Mouse (Mus musculus): Measurements from ENCODE around the gene Kif22. TPM values are rescaled to one million over a fixed set of nuclear protein-coding genes. Genes with fewer than 3 reads are reported as not detected.
A peak's percentile ranks its signal among the peaks of the same experiment; 100 is the strongest.

Kif22 gene
- polyA plus RNA-seq, 1 experiment from 2014 or later = 145 TPM

GRCm38 (mm10) chr7:127080045-127080444 is 37.8 kb upstream of the Kif22 start:
- 48% methylated on average over 3 of the region's 3 CpGs for WGBS
- no peaks in the 10 kb centered on the region for H3K36me3 ChIP-seq
- H3K9me3 ChIP-seq = no peaks in the 10 kb centered on the region
- no peak overlapping the region for H3K27ac ChIP-seq
- no peak overlapping the region for H3K4me3 ChIP-seq
- no peaks in the 10 kb centered on the region for H3K27me3 ChIP-seq (ENCODE audit: insufficient read depth, poor library complexity, severe bottlenecking)
- H3K4me1 ChIP-seq = 0 out of 2 replicates have a peak, but pooled peaks cover 10% of the 10 kb centered on the region
- DNase-seq (ENCODE audit: low spot score) = no peak

GRCm38 (mm10) chr7:127077692-127078091 is 35.4 kb upstream of the Kif22 start:
- Histone ChIP-seq H3K36me3 (no peaks in the 10 kb centered on the region), H3K27me3 (ENCODE audit: insufficient read depth, poor library complexity, severe bottlenecking) (no peaks in the 10 kb centered on the region), H3K4me3 (no peak overlapping the region), H3K4me1 (0 out of 2 replicates have a peak, but pooled peaks cover 10% of the 10 kb centered on the region), H3K9me3 (no peaks in the 10 kb centered on the region), H3K27ac (no peak overlapping the region)
- DNase-seq (ENCODE audit: low spot score) = no peak
- WGBS = 84% methylated on average over 3 of the region's 3 CpGs

GRCm38 (mm10) chr7:127076188-127076587 is 33.9 kb upstream of the Kif22 start:
- DNase-seq (ENCODE audit: low spot score) = no peak
- WGBS = 85% methylated on average over 5 of the region's 5 CpGs
- H3K9me3 ChIP-seq = no peaks in the 10 kb centered on the region

GRCm38 (mm10) chr7:127073221-127073620 is 30.9 kb upstream of the Kif22 start:
- Histone ChIP-seq H3K4me1 (peaks cover 11% of the 10 kb centered on the region; the same call in 1 of the 2 replicates), H3K27me3 (ENCODE audit: insufficient read depth, poor library complexity, severe bottlenecking) (no peaks in the 10 kb centered on the region), H3K4me3 (no peak overlapping the region), H3K36me3 (no peaks in the 10 kb centered on the region), H3K27ac (no peak overlapping the region), H3K9me3 (no peaks in the 10 kb centered on the region)
- no peak for DNase-seq (ENCODE audit: low spot score)
- 84% methylated on average over 4 of the region's 4 CpGs for WGBS

More at GRCm38 (mm10) chr7:127076188-127076587, 33.9 kb upstream of the Kif22 start:
- H3K36me3 ChIP-seq = no peaks in the 10 kb centered on the region
- peaks cover 15% of the 10 kb centered on the region; the same call in 1 of the 2 replicates for H3K4me1 ChIP-seq
- H3K4me3 ChIP-seq = no peak overlapping the region
- no peaks in the 10 kb centered on the region for H3K27me3 ChIP-seq (ENCODE audit: insufficient read depth, poor library complexity, severe bottlenecking)
- H3K27ac ChIP-seq = no peak overlapping the region

- no peaks in the 10 kb centered on the region for H3K36me3 ChIP-seq
- H3K27ac ChIP-seq = no peak overlapping the region
- WGBS = 64% methylated on average over 4 of the region's 4 CpGs
- DNase-seq (ENCODE audit: low spot score) = no peak
- H3K9me3 ChIP-seq = no peaks in the 10 kb centered on the region
- no peak overlapping the region for H3K4me3 ChIP-seq
- H3K4me1 ChIP-seq = peaks cover 5% of the 10 kb centered on the region; the same call in 1 of the 2 replicates
- no peaks in the 10 kb centered on the region for H3K27me3 ChIP-seq (ENCODE audit: insufficient read depth, poor library complexity, severe bottlenecking)
Observed at GRCm38 (mm10) chr7:127070871-127071413, 28.7 kb upstream of the Kif22 start.

GRCm38 (mm10) chr7:127066317-127066716 is 24.0 kb upstream of the Kif22 start:
- no peak for DNase-seq (ENCODE audit: low spot score)

GRCm38 (mm10) chr7:127065538-127065937 is 23.3 kb upstream of the Kif22 start:
- Histone ChIP-seq H3K36me3 (no peaks in the 10 kb centered on the region), H3K27me3 (ENCODE audit: insufficient read depth, poor library complexity, severe bottlenecking) (no peaks in the 10 kb centered on the region), H3K4me3 (no peak overlapping the region), H3K27ac (no peak overlapping the region), H3K4me1 (no peaks in the 10 kb centered on the region), H3K9me3 (no peaks in the 10 kb centered on the region)
- no peak for DNase-seq (ENCODE audit: low spot score)
- 84% methylated on average over 6 of the region's 6 CpGs for WGBS

More at GRCm38 (mm10) chr7:127066317-127066716, 24.0 kb upstream of the Kif22 start:
- H3K4me3 ChIP-seq = no peak overlapping the region
- WGBS = 65% methylated on average over 4 of the region's 4 CpGs
- H3K9me3 ChIP-seq = no peaks in the 10 kb centered on the region
- H3K36me3 ChIP-seq = no peaks in the 10 kb centered on the region
- no peaks in the 10 kb centered on the region for H3K4me1 ChIP-seq
- no peaks in the 10 kb centered on the region for H3K27me3 ChIP-seq (ENCODE audit: insufficient read depth, poor library complexity, severe bottlenecking)
- H3K27ac ChIP-seq = no peak overlapping the region

GRCm38 (mm10) chr7:127055026-127055585 is 12.8 kb upstream of the Kif22 start:
- Histone ChIP-seq H3K36me3 (no peaks in the 10 kb centered on the region), H3K27me3 (ENCODE audit: insufficient read depth, poor library complexity, severe bottlenecking) (no peaks in the 10 kb centered on the region), H3K9me3 (no peaks in the 10 kb centered on the region), H3K4me3 (no peak overlapping the region), H3K27ac (no peak overlapping the region), H3K4me1 (no peaks in the 10 kb centered on the region)
- 52% methylated on average over 5 of the region's 5 CpGs for WGBS
- DNase-seq (ENCODE audit: low spot score) = no peak

- Histone ChIP-seq H3K27ac (no peak overlapping the region), H3K27me3 (ENCODE audit: insufficient read depth, poor library complexity, severe bottlenecking) (no peaks in the 10 kb centered on the region), H3K4me1 (peaks cover 14% of the 10 kb centered on the region), H3K4me3 (no peak overlapping the region), H3K9me3 (no peaks in the 10 kb centered on the region), H3K36me3 (peaks cover 82% of the 10 kb centered on the region)
- no peak for DNase-seq (ENCODE audit: low spot score)
- 68% methylated on average over 1 of the region's 1 CpGs for WGBS
Observed at GRCm38 (mm10) chr7:127031244-127031643, 11.0 kb downstream of the Kif22 start.

- Histone ChIP-seq H3K4me1 (peaks cover 14% of the 10 kb centered on the region), H3K9me3 (no peaks in the 10 kb centered on the region), H3K36me3 (peaks cover 73% of the 10 kb centered on the region), H3K27me3 (ENCODE audit: insufficient read depth, poor library complexity, severe bottlenecking) (no peaks in the 10 kb centered on the region), H3K27ac (no peak overlapping the region), H3K4me3 (no peak overlapping the region)
- no peak for DNase-seq (ENCODE audit: low spot score)
- WGBS = 100% methylated on average over 1 of the region's 1 CpGs
Observed at GRCm38 (mm10) chr7:127030172-127030571, 12.1 kb downstream of the Kif22 start.

- peak overlapping the region; percentile 100 for H3K27ac ChIP-seq
- H3K9me3 ChIP-seq = no peaks in the 10 kb centered on the region
- peaks cover 37% of the 10 kb centered on the region for H3K4me1 ChIP-seq
- peaks cover 70% of the 10 kb centered on the region for H3K36me3 ChIP-seq
- 73% methylated on average over 8 of the region's 8 CpGs for WGBS
- no peaks in the 10 kb centered on the region for H3K27me3 ChIP-seq (ENCODE audit: insufficient read depth, poor library complexity, severe bottlenecking)
- peak overlapping the region; percentile 82 for H3K4me3 ChIP-seq
- no peak for DNase-seq (ENCODE audit: low spot score)
Observed at GRCm38 (mm10) chr7:127027885-127028284, 14.4 kb downstream of the Kif22 start.

GRCm38 (mm10) chr7:127026984-127027726 is 15.1 kb downstream of the Kif22 start, which contains the start of gene Maz:
Gene Maz, minus strand, starts transcription at chr7:127027037.
- DNase-seq (ENCODE audit: low spot score) = peak; percentile 99
- 1% methylated on average over 52 of the region's 63 CpGs for WGBS
- H3K4me3 ChIP-seq = peak within 1 kb of the TSS; percentile 82
- H3K27me3 ChIP-seq (ENCODE audit: insufficient read depth, poor library complexity, severe bottlenecking) = no peaks in the 10 kb centered on the region
- H3K36me3 ChIP-seq = peaks cover 70% of the 10 kb centered on the region
- peak within 1 kb of the TSS; percentile 100 for H3K27ac ChIP-seq
- H3K9me3 ChIP-seq = no peaks in the 10 kb centered on the region
- peaks cover 44% of the 10 kb centered on the region for H3K4me1 ChIP-seq

GRCm38 (mm10) chr7:127026616-127026983 is 15.7 kb downstream of the Kif22 start:
- peak overlapping the region; percentile 100 for H3K27ac ChIP-seq
- H3K36me3 ChIP-seq = peaks cover 67% of the 10 kb centered on the region
- H3K4me1 ChIP-seq = peaks cover 50% of the 10 kb centered on the region
- no peaks in the 10 kb centered on the region for H3K9me3 ChIP-seq
- DNase-seq (ENCODE audit: low spot score) = no peak
- peak overlapping the region; percentile 82 for H3K4me3 ChIP-seq
- WGBS = 4% methylated on average over 28 of the region's 48 CpGs
- H3K27me3 ChIP-seq (ENCODE audit: insufficient read depth, poor library complexity, severe bottlenecking) = no peaks in the 10 kb centered on the region
